Mouse (Mus musculus) skeletal muscle tissue, adult 2 months (tissue): ENCODE measurements around the gene Grsf1.
A peak's percentile ranks its signal among the peaks of the same experiment; 100 is the strongest.

Source experiments
- DNase-seq: peaks from one replicate; pipeline ENCODE4 v3.0.0-alpha.2; 2012; ENCODE audit warnings: low read depth, low spot score

Gene Grsf1

GRCm38 (mm10) chr5:88630883-88631282 is 45.1 kb downstream of the Grsf1 start:
- DNase-seq = peak; percentile 45

- no peak for DNase-seq
Observed at GRCm38 (mm10) chr5:88629987-88630386, 46.0 kb downstream of the Grsf1 start.

- DNase-seq = no peak
Observed at GRCm38 (mm10) chr5:88629125-88629524, 46.8 kb downstream of the Grsf1 start.

GRCm38 (mm10) chr5:88627545-88627944 is 48.4 kb downstream of the Grsf1 start:
- DNase-seq = no peak

- no peak for DNase-seq
Observed at GRCm38 (mm10) chr5:88616988-88617387, 59.0 kb downstream of the Grsf1 start.

- DNase-seq = no peak
Observed at GRCm38 (mm10) chr5:88614129-88614528, 61.8 kb downstream of the Grsf1 start.
